Mouse (Mus musculus): ENCODE data around the gene Slc12a9.

The Slc12a9 gene

DNA sequence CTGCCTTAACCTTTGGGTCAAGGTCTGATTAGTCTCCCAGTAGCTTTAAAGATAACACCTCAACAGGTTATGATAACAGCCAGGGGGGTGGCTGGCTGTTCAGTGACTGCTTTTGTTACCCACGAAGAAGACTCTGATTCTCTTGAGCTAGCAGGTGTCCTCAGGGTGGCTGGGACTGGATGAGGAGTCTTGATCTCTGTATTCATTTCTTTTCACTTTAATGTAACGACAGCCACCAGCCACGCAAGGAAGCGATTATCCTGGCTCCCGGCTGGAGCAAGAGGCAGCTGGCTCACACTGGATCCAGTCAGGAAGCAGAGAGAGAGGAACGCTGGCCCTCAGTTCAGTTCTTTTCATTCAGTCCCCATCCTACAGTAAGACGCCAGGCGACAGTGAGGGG, 3.8 kb upstream of the Slc12a9 start:
- ChIA-PET POLR2A (interaction anchor here (0.5 to 7.2 kb wide), 47 partner anchors 12 to 1402 kb away, joined by 3 to 76 read pairs (median 4); partner anchors contain the start of genes Ephb4 (in 3 of the 4), Pop7 (in 3 of the 4), Fis1 (in 2 of the 4) and Srrt (in 2 of the 4)), CTCF (interaction anchor here in 3 of 4 experiments (0.6 to 1.7 kb wide), 13 partner anchors 12 to 862 kb away, joined by 3 to 10 read pairs (median 3); partner anchors contain the start of genes Ephb4 (in 1 of the 3) and Pop7 (in 1 of the 3))

DNA sequence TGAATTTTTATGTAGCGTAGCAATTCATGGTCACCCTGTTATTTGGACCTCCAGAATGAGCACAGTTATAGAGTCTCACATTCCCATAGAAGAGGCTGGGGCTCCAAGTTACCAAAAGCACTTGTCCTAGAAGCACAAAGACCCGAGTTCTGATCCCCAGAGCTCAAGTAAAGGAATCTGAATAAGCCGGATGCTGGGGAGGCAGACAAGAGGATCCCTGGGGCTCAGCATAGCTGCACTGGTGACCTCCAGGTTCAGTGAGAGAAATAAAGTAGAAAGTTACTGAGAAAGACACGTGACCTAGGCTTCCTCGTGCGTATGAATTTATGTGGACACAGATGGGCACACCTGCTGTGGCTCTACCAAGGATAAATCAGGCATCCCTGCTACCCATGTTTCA, 1.7 kb upstream of the Slc12a9 start:
- CTCF ChIA-PET = interaction anchor here in 1 of 4 experiments (0.7 to 3.0 kb wide), 3 partner anchors 23 to 766 kb away, joined by 3 to 30 read pairs (median 4); partner anchors contain the start of gene Ache
- POLR2A ChIA-PET = interaction anchor here in 3 of 4 experiments (0.6 to 7.2 kb wide), 11 partner anchors 12 to 454 kb away, joined by 3 to 60 read pairs (median 5); partner anchors contain the start of genes Ephb4 (in 2 of the 3), Fis1 (in 1 of the 3) and Pop7 (in 1 of the 3)

DNA sequence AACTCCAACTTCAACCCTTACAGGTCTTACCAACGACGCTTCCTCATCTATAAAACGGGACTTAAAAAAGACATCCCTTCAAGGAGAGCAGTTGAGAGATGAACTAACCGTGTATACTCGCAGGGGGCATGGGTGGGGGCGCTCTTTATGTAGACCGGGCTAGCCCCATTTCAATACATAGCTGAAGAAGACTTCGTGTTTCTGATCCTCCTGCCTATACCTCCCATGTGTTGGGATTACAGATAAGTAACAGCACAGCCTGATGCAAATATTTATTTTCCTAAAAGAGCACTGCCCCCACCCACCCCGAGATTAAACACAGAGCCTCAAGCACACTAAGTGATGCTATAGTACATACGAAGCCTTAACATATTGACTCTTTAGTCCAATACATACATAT, 920 bp upstream of the Slc12a9 start:
- POLR2A ChIA-PET = interaction anchor here (0.6 to 7.2 kb wide), 40 partner anchors 9 to 445 kb away, joined by 3 to 60 read pairs (median 4); partner anchors contain the start of genes Ephb4 (in 3 of the 4), Srrt (in 2 of the 4), Fis1 (in 1 of the 4) and Plod3 (in 1 of the 4)
- CTCF ChIA-PET = interaction anchor here (0.5 to 3.0 kb wide), 26 partner anchors 10 to 426 kb away, joined by 3 to 30 read pairs (median 5); partner anchors contain the start of genes Pop7 (in 3 of the 4), Ephb4 (in 1 of the 4), Ift22 (in 1 of the 4) and Trip6 (in 1 of the 4)

DNA sequence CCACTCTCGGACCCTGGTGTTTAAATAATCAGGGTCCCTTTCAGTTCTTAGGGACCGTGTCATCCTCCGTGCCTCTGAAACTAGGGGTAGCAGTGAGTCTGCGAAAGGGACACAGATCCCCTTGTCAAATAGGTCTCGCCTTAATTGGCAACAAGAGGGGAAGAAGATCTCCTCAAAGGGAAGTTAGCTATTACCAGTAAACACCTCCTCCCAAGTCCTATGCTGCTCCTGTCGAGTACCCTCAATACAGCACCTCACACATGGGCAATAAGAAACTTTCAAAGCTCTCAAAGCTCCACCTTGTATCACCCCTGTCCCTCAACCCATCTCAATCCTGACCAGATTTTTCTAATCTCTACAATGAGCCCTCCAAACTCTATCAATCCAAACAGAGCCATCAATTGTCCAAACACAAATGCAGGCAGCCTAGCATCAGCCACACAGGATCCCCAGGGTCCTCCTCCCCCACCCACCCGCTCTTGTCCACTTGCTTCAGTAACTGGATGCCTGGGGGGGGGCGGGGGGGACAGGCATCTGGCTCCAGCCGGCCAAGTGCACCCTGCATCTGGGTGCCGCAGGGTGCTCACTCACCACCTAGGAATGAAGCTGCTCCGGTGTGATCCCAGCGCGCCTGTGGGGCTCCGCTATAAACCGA, 413 bp downstream of the Slc12a9 start:
- ChIA-PET POLR2A (interaction anchor here (0.6 to 7.2 kb wide), 33 partner anchors 8 to 1397 kb away, joined by 3 to 60 read pairs (median 4); partner anchors contain the start of genes Srrt (in 3 of the 4), Ephb4 (in 2 of the 4), Plod3 (in 1 of the 4) and Pop7 (in 1 of the 4)), CTCF (interaction anchor here (0.6 to 3.0 kb wide), 23 partner anchors 12 to 828 kb away, joined by 3 to 30 read pairs (median 5); partner anchors contain the start of genes Pop7 (in 2 of the 4), Cops6 (in 1 of the 4), Ephb4 (in 1 of the 4) and Trip6 (in 1 of the 4))

DNA sequence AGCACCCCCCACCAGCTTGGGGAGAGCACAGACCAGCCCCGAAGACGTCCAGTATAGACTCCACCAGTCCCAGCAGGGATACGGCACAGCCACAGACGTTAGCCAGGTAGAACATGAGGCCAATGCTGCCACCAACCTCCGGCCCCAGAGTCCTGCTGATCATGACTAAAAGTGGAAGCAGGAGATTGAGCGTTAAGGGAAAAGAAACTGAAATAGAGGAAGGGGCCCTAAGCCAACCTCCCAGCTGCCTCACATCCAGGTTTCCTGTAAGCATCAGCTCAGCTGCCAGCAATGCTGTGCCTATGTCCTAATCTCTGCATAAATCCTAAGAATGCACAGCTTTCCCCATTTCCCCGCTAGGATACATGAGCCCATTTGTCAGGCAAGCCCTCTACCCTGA, 2.5 kb downstream of the Slc12a9 start:
- POLR2A ChIA-PET = interaction anchor here in 1 of 4 experiments (0.6 to 1.1 kb wide), 2 partner anchors 25 to 84 kb away, joined by 3 read pairs; no protein-coding TSS in a partner anchor

DNA sequence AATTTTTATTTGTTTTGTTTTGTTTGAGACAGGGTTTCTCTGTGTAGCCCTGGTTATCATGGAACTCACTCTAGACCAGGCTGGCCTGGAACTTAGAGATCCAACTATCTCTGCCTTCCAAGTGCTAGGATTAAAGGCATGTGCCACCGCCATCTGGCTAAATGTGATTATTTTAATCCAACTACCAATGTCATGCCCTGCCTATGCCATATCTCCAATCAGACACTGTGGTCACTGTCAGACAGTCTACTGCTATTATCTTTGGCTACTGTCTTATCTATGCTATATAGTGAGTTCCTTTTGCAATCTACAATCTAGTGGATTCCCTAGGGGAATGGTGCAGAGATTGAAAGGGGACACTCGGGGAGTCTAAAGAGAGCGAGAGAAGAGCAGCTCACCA, 12.4 kb downstream of the Slc12a9 start:
- CTCF ChIA-PET = no interaction called here

More for the DNA sequence above, 2.5 kb downstream of the Slc12a9 start:
- CTCF ChIA-PET = no interaction called here

DNA sequence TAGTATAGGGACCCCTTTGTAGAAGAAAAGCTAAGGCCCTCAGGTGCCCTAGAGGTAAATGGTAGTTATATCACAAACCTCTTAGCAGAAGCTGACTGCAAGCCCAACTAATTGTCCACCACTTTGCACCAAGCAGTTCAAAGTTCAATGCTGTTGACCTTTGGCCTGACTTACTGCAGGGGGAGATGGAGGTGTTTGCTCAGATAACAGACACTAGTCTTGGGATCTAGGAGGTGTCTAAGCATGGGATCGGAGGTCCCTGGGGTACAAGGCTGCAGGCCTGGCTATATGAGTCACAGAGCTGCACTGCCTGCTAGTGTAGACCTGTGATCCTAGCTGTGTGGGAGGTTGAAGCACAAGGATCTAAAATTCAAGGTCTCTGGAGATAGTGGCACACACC, 14.8 kb downstream of the Slc12a9 start:
- ChIA-PET CTCF (no interaction called here), POLR2A (interaction anchor here in 2 of 4 experiments (0.5 to 1.3 kb wide), 2 partner anchors 11 kb away, joined by 6 to 8 read pairs; partner anchors contain the start of gene Srrt (in 2 of the 2))

More for the DNA sequence above, 12.4 kb downstream of the Slc12a9 start:
- POLR2A ChIA-PET = interaction anchor here in 2 of 4 experiments (0.6 to 1.3 kb wide), 3 partner anchors 16 to 154 kb away, joined by 3 to 5 read pairs (median 3); no protein-coding TSS in a partner anchor

DNA sequence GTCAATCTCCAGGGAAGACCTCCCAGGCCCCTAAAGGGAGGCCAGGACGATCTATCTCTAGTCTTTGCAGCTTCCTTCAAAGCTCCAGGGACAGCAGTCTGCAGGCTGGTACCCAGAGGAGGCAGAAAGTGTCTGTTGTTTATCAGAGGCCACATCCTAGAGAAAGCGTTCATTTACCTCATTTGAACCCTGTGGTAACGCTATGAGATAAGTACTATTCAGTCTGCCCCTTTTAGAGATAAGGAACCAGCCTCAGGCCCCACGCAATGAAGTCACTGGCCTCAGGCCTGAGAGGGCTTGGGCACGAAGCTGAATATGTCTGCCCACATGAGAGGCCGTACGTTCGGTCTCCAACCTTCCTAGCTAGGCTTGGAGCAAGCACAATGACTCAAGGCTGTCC, 16.0 kb downstream of the Slc12a9 start:
- CTCF ChIA-PET = interaction anchor here in 1 of 4 experiments (0.6 kb wide), 1 partner anchor 59 kb away, joined by 9 read pairs; no protein-coding TSS in a partner anchor
- POLR2A ChIA-PET = interaction anchor here in 2 of 4 experiments (1.1 to 3.2 kb wide), 4 partner anchors 10 to 27 kb away, joined by 4 to 30 read pairs (median 6); partner anchors contain the start of gene Srrt (in 2 of the 2)

DNA sequence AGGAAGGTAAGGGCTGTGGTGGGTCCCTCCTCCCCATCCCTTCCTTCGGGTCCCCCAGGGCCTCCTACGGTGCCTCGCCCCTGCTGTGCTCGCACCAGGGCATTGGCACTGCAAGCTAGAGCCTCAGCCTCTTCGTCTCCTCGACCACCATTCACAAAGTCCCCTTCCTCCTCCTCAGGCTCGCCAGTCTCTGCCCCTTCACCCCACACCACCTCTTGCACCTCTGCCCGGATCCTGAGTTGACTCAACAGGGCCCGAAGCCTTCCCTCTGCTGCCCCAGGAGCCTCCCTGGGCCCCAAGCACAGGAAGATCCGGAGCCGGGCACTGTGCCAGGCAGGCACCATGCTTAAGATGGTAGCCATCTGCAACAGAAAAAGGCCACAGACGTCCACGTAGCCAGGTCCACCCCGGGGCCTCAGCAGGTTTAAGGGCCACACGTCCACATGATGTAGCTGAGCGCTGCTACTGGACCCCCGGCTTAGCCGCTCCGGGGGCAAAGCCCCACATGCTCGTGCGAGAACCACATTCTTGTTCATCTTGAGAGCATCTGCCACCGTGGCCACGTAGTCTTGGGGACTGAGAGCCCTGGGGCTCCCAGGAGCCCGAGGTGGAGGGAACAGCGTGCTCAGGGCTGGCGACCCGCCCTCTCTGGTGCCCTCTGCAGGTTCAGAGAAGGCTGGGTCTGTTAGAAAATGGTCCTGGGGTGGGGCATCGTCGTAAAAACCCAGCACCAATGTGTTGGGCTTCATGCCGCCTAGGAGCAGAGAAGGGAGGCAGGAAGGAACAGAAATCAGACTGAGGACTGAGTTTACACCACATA, 18.1 kb downstream of the Slc12a9 start:
- POLR2A ChIA-PET = interaction anchor here in 2 of 4 experiments (0.9 to 3.2 kb wide), 6 partner anchors 9 to 29 kb away, joined by 3 to 30 read pairs (median 6); partner anchors contain the start of genes Slc12a9 (in 1 of the 2) and Srrt (in 1 of the 2)

DNA sequence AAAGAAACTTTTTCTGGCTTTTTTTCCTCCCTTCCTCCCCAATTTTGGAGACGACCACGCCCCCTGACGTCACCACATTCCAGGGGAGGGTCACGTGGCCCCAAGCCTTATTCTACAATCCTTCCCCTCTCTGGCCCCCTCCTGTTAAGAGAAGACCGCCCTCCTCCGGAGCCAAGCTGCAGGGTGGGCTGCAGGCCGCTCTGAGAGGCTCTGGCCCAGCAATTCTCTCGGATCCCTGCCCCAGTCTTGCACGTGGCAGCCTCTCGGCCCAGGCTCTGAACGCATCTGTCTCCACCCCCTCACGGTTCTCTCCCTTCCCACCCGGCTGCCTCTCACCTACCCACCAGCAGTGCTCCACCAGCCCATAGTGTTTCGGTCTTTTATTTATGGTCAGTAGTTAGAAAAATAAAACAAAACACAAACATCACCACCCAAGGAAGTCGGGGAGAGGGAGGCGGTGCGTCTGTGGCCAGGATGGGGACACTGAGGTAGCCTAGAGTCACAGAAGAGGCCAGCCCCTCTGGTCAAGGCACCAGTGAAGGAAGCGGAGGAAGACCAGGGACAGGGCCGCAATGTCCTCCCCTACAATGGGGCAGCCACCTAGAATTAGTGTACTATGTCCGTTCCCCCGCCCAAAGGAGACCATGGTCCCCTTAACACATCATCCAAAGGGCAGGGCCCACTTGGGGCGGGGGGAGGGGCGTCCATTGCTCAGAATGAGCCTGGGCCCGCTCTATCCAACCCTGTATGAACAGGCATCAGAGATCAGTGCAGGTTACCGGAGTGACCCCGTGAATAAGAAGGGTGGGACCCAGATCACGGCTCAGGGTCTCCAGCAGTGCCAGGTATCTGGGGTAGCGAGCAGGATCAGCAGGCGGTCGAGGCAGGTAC, 19.0 kb downstream of the Slc12a9 start, which contains the start of gene Trip6:
Trip6 (minus strand) TSS at position 212 of the 891 bp plus-strand sequence.
- POLR2A ChIA-PET = interaction anchor here in 2 of 4 experiments (0.6 to 3.2 kb wide), 12 partner anchors 8 to 427 kb away, joined by 3 to 30 read pairs (median 4); partner anchors contain the start of genes Ache (in 1 of the 2), Nyap1 (in 1 of the 2), Pop7 (in 1 of the 2) and Slc12a9 (in 1 of the 2)
- CTCF ChIA-PET = interaction anchor here in 2 of 4 experiments (0.6 to 1.0 kb wide), 2 partner anchors 20 to 1825 kb away, joined by 3 to 5 read pairs; partner anchors contain the start of gene Slc12a9 (in 1 of the 2)

More for the DNA sequence above, 18.1 kb downstream of the Slc12a9 start:
- CTCF ChIA-PET = interaction anchor here in 3 of 4 experiments (0.6 to 1.5 kb wide), 5 partner anchors 8 to 39 kb away, joined by 3 to 5 read pairs (median 3); partner anchors contain the start of genes Slc12a9 (in 1 of the 3) and Srrt (in 1 of the 3)

DNA sequence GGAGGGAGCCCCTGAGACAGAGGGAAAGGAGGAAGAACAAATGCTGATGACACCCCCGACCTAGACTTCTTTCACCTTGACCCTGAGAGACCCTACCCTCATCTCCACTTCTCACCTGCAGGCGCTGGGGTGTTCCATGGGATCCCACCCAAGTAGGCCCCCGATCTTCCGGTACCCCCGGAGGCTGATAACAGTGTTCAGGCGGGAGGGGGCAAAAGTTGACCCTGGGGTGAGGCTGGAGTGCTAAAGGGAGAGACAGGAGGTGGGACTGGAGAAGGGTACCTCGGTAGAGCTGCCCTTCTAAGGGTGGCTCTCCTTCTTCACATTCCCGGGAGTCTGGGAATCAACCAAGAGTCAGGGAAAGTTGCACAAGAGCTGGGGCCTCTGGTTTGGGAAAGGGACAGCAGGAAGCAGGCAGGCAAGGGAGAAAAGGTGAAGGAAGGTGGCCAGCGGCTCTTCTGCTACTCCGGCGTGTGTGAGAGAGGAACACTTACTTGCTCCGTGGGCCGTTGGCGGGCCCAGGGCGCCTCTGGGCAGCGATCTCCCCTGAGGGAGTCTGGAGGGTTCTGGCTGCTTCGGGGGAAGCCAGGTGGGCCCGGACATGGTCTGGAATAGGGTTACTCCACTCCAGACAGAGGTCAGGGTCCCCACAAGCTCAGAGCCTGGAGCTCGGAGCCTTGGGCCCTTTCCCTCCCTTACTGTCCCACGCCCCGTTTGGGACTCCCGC, 19.8 kb downstream of the Slc12a9 start:
- POLR2A ChIA-PET = interaction anchor here in 2 of 4 experiments (0.6 to 1.7 kb wide), 12 partner anchors 8 to 428 kb away, joined by 3 to 9 read pairs (median 4); partner anchors contain the start of genes Pop7 (in 2 of the 2), Ache (in 1 of the 2), Nyap1 (in 1 of the 2) and Slc12a9 (in 1 of the 2)
- CTCF ChIA-PET = interaction anchor here in 1 of 4 experiments (0.5 to 1.0 kb wide), 2 partner anchors 20 to 139 kb away, joined by 4 to 5 read pairs; partner anchors contain the start of gene Slc12a9

DNA sequence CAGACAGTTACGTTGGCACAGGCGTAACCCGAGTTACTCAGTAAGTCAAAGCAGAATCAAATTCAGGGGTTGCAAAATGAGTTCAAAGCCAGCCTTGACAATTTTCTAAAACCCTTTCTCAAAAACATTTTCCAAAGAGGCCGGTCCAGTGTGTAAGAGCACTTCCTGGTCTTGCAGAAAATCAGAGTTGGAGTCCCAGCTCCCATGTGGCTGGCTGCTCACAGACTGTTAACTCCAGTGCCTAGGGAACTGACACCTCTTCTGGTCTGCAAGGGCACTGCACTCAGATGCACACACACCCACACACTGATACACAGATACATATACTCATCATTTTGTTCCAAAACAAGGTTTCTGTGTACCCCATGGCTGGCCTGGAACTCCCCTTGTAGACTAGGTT, 25.0 kb downstream of the Slc12a9 start:
- CTCF ChIA-PET = interaction anchor here in 3 of 4 experiments (0.5 to 1.4 kb wide), 3 partner anchors 177 to 194 kb away, joined by 4 to 7 read pairs (median 5); partner anchors contain the start of gene Pop7 (in 2 of the 3)
- POLR2A ChIA-PET = interaction anchor here (0.5 to 7.1 kb wide), 32 partner anchors 8 to 444 kb away, joined by 3 to 135 read pairs (median 4); partner anchors contain the start of genes Slc12a9 (in 3 of the 4), Ufsp1 (in 3 of the 4), Ache (in 2 of the 4) and Pop7 (in 2 of the 4)

DNA sequence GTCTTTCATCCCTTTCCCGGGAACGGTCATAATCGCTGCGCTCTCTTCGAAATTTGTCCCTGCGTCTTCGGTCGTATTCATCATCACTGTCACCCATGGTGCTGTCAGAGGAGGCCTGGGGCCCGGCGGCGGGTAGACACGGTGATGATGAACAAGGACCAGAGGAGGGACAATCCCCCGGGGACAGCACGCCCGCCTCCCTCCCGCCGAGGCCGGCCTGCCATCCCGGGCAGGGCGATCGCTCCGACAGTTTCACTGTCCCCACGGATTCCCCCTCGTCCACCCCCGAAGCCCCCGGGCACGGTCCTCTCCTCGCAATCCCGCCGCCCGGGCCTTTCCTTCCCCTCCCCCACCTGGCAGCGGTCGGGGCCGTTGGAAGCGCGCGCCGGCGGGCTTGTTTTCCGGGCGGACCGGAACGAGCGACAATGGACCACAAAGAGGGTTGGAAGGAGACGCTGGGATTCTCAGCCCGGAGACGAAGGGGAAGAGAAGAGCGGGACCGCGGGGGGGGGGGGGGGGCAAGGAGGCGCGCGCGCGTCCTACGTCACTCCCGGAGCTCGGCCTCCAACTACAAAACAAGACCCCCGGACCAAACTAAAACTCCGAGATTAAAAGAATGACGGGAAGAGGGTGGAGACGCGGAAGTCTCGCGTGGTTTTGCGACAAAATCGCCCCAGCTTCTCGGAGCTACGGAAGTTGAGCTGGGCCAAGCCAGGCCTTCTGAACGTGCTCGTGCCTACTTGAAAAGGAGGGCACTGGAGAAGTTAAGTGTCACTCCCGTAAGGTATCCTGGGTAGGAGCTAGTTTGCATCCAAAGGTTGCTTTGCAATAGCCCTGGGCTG, 26.1 kb downstream of the Slc12a9 start, which contains the start of gene Srrt:
Srrt (minus strand) TSS at position 604 of the 842 bp plus-strand sequence.
- ChIA-PET POLR2A (interaction anchor here (0.6 to 7.1 kb wide), 50 partner anchors 9 to 435 kb away, joined by 3 to 135 read pairs (median 4); partner anchors contain the start of genes Slc12a9 (in 3 of the 4), Ufsp1 (in 3 of the 4), Ache (in 2 of the 4) and Ephb4 (in 2 of the 4)), CTCF (interaction anchor here in 3 of 4 experiments (0.6 to 1.5 kb wide), 6 partner anchors 9 to 345 kb away, joined by 3 to 10 read pairs (median 4); partner anchors contain the start of genes Pop7 (in 2 of the 3) and Ache (in 1 of the 3))
